Mouse (Mus musculus) adrenal gland, adult 2 months (tissue): ENCODE measurements at regions not wholly inside any gene's neighbourhood (a gene's known extent, or its start where the extent isn't known, plus 50 kb on each side); places are given as distances from the start of the nearest gene placed in this dataset.

Source experiments
- DNase-seq: peaks from one replicate; pipeline ENCODE4 v3.0.0; 2021

- no peak for DNase-seq
Measured at GRCm38 (mm10) chr8:36304809-36305208, 539.2 kb downstream of the Gm19410 start.

DNA sequence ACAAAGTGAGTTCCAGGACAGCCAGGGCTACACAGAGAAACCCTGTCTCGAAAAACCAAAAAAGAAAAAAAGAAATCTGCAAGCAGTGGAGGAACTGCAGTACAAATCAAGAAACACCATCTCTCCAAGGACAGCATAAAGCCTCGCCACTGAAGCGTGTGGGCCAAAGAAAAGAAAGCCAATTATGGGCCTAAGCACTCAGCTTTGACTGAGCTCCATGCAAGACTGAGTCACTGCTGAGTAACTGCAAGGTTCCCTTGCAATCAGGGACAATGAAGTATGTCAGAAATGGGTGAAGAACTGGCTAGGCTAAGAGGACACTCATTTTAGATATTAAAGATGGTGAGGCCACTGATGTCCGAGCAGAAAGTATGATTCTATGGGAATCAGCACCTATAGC, 540.7 kb downstream of the Gm19410 start:
- peak; percentile 69 for DNase-seq

GRCm38 (mm10) chr8:36307496-36307895, 541.9 kb downstream of the Gm19410 start:
- no peak for DNase-seq

DNA sequence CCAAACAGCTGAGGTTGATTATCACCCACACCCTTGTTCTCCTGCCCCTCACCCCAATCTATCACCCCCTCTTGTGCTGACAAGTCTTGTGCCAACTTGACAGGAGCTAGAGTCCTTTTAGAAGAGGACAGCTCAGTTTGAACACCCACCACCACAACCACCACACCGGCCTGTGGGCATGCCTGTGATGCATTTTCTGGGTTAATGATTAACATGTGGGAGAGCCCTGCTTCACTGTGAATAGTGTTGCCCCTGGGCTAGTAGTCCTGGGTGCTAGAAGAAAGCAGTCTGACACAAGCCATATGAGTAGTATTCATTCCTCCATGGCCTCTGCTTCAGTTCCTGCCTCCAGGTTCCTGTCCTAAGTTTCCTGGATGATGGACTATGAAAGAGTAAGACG, 542.5 kb downstream of the Gm19410 start:
- no peak for DNase-seq

GRCm38 (mm10) chr8:36309326-36309725, 543.7 kb downstream of the Gm19410 start:
- DNase-seq = no peak

GRCm38 (mm10) chr8:36309952-36310351, 544.4 kb downstream of the Gm19410 start:
- DNase-seq = no peak

DNA sequence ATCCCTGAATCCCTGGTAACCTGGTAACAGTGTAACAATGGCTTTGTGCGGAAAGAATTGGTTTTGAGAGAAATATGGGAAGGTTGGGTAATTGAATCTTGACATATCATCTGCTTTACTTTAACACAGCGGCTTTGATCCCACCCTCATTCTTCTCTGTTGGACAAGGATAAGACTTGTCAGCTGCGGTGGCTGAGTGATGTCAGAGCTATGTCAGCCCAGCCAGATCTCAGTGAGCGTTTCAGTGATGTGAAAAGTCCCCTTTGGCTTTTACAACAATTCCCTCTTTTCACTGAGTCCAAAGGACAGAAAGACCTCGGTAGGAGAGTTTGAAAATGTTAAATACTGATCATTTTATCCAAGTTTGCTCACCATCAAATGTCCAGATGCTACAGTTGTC, 546.1 kb downstream of the Gm19410 start:
- DNase-seq = no peak

- no peak for DNase-seq
Measured at GRCm38 (mm10) chr8:36312963-36313362, 547.4 kb downstream of the Gm19410 start.

DNA sequence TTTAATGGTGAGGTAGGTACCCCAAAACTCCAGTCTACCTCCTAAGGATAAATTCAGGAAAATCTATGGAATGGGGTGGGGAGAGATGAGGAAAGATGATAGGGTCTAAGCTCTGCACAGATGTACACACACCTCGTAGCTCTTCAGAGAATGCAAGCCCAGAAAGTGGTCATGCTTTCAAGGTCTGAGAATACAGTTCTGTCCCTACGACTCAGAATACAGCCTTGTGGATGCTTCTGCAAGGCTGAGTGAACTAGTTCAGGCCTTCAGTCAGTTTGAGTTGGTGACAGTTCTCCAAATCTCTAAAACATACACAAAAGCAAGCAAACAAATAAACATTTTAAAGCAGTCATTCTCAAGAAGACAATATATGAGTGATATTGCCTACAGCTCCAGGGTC, 552.8 kb downstream of the Gm19410 start:
- DNase-seq = no peak

DNA sequence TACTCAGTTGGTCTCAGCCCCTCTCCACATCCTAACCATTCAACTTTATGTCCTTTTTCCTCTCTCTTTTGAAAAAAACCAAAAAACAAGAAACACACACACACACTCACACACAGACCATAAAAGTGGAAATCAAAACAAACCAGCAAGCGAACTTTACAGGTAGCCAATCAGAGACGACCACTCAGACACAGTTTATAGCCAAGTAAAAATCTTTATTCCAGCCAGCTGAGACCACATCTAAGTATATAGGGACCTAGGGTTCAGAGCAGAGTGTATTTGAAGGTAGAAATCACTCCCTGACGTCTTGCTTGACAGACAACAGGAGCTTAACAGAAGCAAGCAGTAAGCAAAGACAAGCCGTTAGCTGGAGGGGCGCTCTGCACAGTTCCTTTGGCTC, 553.3 kb downstream of the Gm19410 start:
- DNase-seq = no peak

DNA sequence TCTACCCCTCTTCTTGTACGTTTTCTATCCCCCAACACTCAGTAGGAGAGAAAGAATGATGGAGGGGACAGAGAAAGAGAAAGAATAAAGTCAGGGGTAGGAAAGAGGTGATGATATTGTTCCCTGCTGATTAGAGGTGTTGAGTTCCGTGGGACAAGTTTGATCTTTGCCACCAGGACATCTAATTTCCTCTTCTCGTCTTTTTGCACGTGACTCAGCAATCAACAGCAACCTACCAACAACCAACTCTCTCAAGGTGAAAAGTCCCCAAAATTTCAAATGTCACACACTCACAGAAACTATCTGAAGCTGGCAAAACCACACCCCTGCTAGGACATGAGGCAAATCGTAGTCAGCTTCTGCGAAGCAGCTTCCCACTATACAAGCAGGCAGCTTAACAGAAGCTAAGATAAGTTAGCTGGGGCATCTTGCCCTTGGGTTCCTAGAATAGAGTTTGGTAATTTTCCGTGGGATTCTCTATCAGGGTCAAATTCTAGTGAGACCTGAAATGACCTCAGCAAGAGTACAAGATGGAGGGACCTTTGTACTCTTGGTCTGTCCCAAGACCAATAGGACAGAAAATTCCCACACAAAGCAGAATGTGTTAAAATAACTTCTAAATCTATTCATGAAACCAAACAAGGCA, 553.8 kb downstream of the Gm19410 start:
- DNase-seq = no peak

GRCm38 (mm10) chr8:36322125-36322524, 556.5 kb downstream of the Gm19410 start:
- no peak for DNase-seq

DNA sequence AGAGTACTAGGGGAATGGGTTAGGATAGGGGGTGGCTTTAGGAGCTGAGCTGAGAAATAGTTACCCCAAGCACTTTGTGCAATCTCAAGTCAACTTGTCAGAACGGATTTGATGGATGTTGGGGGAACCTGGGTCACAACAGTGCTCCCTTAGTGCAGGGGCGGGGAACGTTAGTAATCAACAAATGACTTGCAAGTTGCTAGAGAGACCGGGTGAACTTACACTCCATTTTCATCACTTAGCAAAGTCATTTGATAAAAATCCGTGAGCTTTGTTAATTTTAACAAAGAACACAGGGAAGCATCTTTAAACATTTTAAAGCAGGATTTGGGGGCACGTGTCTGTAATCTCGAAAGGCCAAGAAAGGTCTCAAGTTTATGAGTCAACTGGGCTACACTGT, 557.0 kb downstream of the Gm19410 start:
- DNase-seq = no peak

DNA sequence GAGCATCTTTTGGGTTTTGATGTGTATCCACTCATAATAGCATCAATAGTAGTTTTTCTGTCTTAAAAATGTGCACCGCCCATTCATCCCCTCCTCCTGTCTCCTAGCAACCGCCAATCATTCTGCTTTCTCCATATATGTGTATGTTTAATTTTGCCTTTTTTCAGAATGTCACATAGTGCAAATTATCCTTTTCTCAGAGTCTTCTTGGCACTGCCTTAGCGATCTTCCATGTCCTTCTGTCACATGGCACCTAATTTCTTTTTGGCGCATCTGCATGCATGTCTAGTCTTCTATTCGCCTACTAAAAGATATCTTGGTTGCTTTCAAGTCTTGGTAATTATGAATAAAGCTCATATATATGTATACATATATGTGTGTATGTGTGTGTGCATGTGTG, 573.0 kb downstream of the Gm19410 start:
- no peak for DNase-seq

DNA sequence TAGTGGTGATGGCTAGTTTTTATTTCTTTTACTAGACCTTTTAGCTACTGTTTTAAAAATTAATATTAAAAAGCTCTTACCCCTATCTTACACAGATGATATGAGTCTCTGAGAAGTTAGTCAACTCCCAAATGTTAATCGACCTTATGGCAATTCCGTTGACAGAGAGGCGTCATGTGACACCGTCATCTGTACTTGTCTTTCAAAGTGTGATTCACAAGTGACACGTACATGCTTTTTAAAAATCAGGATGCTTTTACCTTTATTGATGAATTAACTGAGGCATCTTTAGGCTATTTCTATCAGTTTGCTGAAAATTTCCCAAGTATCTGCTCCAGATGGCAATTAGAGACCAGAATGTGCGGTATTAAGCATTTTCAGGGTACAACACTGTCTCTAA, 573.9 kb downstream of the Gm19410 start:
- DNase-seq = no peak

- no peak for DNase-seq
Measured at GRCm38 (mm10) chr8:36340454-36340853, 574.9 kb downstream of the Gm19410 start.

GRCm38 (mm10) chr8:36341965-36342364, 576.4 kb downstream of the Gm19410 start:
- DNase-seq = no peak

DNA sequence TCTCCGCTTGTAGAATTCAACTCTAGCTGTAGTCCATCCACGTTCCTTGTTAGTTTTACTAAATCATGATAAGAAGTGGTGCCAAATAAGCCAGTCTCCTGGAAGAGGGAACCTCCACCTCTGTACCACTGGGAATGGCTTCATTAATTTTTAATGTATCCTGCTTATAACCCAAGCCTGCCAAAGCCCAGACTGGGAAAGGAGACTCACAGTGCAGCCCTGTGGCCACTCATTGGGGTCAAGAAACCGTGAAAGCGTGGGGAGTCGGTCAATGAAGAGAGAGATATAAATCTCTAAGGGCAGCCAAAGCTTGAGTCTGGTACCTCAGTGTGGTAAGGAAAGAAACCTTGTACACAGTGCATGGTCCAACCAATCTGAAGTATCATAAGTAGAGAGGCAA, 577.1 kb downstream of the Gm19410 start:
- no peak for DNase-seq

DNA sequence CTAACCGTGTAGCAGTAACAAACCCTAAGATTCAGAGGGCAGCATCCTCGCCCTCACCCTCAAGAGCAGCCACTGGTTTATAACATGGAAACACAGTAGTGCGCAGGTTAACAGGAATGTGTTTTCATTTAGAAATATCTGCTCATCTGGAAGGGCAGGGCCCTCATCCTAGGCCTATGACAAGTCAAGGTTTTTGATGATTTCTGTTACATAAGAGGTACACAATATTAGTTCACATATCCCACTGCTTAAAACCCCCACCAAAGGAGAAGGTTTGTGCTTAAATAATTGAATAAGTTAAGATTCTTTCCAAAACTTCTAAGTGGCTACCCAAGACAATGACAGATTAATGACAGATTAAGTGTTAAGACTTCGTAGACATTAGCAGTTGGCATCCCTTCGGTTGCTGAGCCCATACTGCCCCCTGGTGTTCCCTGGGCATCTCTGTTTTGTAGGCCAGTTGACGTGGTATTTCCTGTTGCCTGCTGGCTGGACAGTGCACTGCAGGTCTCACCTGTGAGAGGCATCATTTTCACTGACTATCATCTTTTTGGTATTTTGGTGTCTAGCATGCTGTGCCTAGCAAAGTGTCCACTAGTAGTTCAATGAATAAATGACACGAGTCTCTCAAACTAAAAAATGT, 581.2 kb downstream of the Gm19410 start:
- peak; percentile 85 for DNase-seq

DNA sequence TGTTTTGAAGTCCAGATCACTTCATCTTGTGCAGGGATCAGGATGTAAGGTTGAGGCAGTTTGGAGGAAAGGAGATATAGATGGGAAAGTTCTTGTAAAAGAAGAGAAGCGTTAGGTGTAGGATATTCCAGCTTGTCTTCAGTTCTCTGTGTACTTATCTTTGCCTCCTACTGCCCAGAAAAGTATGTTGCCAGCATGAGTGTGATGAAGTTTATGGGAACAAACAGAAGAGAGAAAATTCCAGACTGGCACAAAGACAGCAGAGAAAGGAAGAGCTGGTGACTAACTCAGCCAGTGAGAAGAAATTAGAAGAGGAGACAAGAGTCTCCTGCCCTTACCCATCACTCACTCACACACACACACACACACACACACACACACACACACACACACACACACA, 582.5 kb downstream of the Gm19410 start:
- DNase-seq = no peak

GRCm38 (mm10) chr8:36354926-36355325, 589.3 kb downstream of the Gm19410 start:
- no peak for DNase-seq

DNA sequence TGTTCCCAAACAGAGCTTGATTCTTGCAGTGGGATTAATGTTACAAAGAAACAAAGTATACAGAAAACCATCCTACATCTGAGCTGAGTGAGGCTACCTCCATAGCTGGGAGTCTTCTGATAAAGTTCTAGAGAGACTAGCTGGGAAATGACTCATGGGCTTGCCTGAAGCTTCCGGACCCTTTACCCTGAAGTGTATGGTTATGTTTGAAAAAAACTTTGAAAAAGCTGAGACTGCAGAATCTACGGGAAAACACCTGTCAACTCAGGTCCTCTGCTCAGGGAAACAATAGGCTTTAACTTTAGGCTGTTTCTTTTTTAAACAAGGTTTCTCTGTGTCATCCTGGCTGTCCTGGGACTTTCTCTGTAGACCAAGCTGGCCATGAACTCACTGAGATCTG, 593.4 kb downstream of the Gm19410 start:
- DNase-seq = no peak

GRCm38 (mm10) chr8:36361255-36361654, 595.7 kb downstream of the Gm19410 start:
- DNase-seq = peak; percentile 73

DNA sequence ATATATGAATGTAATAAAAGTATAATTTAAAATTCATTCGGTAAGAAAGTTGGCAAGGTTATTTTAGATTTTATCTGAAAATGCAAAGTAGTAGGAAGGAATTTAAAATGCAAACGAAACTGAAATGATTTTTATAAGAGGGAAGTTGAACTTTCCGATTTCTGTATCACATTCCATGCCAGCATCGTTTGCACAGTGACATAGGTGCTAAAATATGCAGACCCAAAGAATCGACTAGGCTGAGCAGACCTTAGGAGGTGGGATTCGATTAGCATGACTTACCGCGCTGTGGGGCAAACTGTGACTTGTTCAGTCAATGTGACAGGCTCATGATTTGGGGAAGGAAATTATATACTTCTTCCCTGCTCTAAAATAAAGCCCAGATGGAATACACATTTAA, 596.2 kb downstream of the Gm19410 start:
- no peak for DNase-seq
